Mouse (Mus musculus): ENCODE data around the gene Dusp3. TPM values are rescaled to one million over a fixed set of nuclear protein-coding genes. Genes with fewer than 3 reads are reported as not detected.
A peak's percentile ranks its signal among the peaks of the same experiment; 100 is the strongest.

The Dusp3 gene
- total RNA-seq, 2 experiments from 2014 or later: 149 to 155 TPM

- no peak for TF ChIP-seq CTCF (conservative IDR thresholded peaks at IDR 0.05)
- peak overlapping the region; percentile 92 for H3K27ac ChIP-seq
- H3K4me3 ChIP-seq: peak overlapping the region; percentile 81
- no peak for DNase-seq (ENCODE audit: low spot score in 2 of 2)
Observed at GRCm38 (mm10) chr11:102025991-102026660, 39.3 kb upstream of the Dusp3 start.

DNA sequence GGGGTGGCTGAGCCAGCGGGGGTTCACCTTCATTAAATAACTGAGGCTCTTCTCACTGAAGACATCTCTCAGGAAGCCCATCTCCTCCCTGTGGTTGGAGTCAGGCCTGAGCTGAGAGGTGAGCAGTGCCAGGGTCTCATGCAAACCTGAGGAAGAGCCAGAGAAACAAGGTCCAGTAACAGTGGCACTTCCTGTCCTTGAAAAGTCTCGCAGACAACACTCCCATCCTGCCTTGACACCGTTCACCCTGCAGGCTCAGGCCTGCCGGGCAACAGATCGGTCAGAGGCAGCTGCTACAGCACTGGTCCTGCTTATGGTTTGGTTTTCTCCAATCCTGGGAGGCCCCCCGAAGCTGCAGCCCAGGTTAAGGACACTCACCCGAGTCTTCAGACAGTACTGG, 38.5 kb upstream of the Dusp3 start:
- TF ChIP-seq CTCF (conservative IDR thresholded peaks at IDR 0.05): no peak
- DNase-seq (ENCODE audit: low spot score in 2 of 2): no peak
- H3K27ac ChIP-seq: peak overlapping the region; percentile 92
- peak overlapping the region; percentile 81 for H3K4me3 ChIP-seq

- Histone ChIP-seq H3K4me3 (peak overlapping the region; percentile 81), H3K27ac (peak overlapping the region; percentile 92; the same call in 1 of the 2 replicates)
- no peak for DNase-seq (ENCODE audit: low spot score in 2 of 2)
- TF ChIP-seq CTCF (conservative IDR thresholded peaks at IDR 0.05): no peak
Observed at GRCm38 (mm10) chr11:102024875-102025274, 38.1 kb upstream of the Dusp3 start.

DNA sequence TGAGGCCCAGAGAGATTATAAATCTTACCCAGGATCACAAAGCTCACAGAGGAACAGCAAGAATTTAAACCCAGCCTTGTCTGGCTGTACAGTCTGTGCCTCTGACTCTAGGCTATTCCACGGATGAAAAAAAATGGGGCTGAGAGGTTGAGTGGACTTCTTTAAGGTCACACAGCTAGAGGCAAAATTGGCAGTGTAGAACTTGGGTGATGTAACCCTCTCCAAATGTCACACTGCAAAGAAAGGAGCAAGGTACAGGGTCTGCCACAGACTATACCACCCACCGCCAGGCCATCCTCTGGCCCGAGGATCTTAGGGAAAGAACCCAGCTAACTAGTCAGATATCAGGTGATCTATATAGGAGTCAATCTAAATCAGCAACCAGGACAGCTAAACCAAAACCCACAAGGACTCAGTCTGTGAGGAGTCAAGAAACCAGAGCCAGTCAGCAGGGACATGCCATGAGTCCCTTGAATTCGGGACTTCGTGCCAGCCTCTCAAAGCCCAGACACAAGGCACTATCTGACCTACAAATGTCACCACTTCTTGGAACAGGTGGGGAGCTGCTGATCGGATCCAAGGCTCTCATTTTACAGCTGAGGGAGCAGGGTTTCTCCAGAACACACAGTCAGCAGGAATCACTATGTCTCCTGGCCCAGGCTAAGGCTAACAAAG, 37.4 kb upstream of the Dusp3 start:
- TF ChIP-seq CTCF (conservative IDR thresholded peaks at IDR 0.05): no peak
- H3K4me3 ChIP-seq: no peak overlapping the region
- no peak for DNase-seq (ENCODE audit: low spot score in 2 of 2)
- peak overlapping the region; percentile 48; the same call in 1 of the 2 replicates for H3K27ac ChIP-seq

DNA sequence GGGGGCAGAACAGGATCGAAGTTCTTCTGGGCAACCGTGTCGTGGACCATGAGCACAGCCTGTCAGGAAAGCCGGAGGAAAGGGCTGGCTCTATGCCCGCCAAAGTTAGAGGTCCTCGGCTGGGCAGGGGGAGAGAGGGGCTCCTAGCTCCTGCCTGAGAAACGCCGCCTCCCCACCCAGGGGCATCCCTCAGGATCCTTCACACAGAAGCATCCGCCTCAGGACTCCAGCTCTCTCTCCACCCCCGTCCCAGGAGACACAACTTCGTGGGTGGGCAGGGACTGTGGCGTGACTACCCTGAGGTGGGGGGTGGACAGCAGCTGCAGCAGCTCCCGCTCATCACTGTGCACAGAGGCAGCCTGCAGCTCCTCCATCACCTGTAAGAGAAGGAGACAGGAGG, 36.6 kb upstream of the Dusp3 start:
- peak overlapping the region; percentile 48; the same call in 1 of the 2 replicates for H3K27ac ChIP-seq
- TF ChIP-seq CTCF (conservative IDR thresholded peaks at IDR 0.05): no peak
- no peak for DNase-seq (ENCODE audit: low spot score in 2 of 2)
- no peak overlapping the region for H3K4me3 ChIP-seq

- TF ChIP-seq CTCF (conservative IDR thresholded peaks at IDR 0.05): no peak
Observed at GRCm38 (mm10) chr11:102021196-102021595, 34.4 kb upstream of the Dusp3 start.

GRCm38 (mm10) chr11:102019736-102020135, 32.9 kb upstream of the Dusp3 start:
- no peak for TF ChIP-seq CTCF (conservative IDR thresholded peaks at IDR 0.05)
- peak overlapping the region; percentile 39; the same call in 1 of the 2 replicates for H3K27ac ChIP-seq
- DNase-seq (ENCODE audit: low spot score in 2 of 2): no peak
- H3K4me3 ChIP-seq: no peak overlapping the region

More at GRCm38 (mm10) chr11:102021196-102021595, 34.4 kb upstream of the Dusp3 start:
- DNase-seq (ENCODE audit: low spot score in 2 of 2): no peak
- H3K27ac ChIP-seq: peak overlapping the region; percentile 53; the same call in 1 of the 2 replicates
- H3K4me3 ChIP-seq: no peak overlapping the region

- TF ChIP-seq CTCF (conservative IDR thresholded peaks at IDR 0.05): no peak
- Histone ChIP-seq H3K27ac (peak overlapping the region; percentile 23; the same call in 1 of the 2 replicates), H3K4me3 (no peak overlapping the region)
- no peak for DNase-seq (ENCODE audit: low spot score in 2 of 2)
Observed at GRCm38 (mm10) chr11:102016136-102016535, 29.3 kb upstream of the Dusp3 start.

DNA sequence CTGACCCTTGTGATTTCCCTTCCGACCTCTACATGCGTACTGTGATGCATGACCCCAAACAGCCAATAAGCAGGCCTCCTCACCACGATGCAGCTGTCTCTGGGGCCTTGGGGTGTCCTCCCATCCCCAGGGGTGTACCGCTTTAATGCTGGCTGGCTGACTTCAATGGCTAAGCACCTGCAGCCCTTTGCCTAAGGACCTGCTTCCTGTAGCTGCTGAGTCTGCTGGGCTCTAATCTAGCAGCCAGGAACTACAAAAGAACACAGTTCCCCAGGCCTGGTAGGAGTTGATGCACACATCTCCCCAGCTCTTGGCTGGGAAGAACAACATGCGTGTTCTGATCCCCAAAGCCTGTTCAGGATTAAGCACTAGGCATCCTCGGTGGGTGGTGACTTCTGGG, 28.7 kb upstream of the Dusp3 start:
- no peak for TF ChIP-seq CTCF (conservative IDR thresholded peaks at IDR 0.05)
- peak overlapping the region; percentile 70 for H3K27ac ChIP-seq

DNA sequence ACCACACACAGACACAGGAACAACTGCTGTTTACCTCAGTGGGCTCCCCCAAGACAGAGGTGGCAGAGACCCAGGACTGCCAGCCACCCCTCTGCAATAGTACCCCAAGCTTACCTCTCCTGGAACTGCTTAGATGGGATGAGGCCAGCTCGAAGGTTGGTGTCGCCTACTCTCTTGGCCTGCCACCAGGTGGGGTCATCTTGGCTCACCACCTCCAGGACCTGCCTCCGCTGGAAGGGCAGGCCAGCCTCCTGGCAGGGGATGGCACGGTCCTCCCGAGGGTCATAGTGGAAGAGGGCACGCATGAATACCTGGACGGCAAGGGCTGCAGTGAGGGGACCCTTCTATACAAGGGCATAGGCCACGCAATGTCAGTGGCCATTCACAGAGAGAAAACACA, 26.4 kb upstream of the Dusp3 start:
- Histone ChIP-seq H3K4me3 (no peak overlapping the region), H3K27ac (no peak overlapping the region)
- DNase-seq (ENCODE audit: low spot score in 2 of 2): no peak
- no peak for TF ChIP-seq CTCF (conservative IDR thresholded peaks at IDR 0.05)

More for the DNA sequence above, 28.7 kb upstream of the Dusp3 start:
- no peak for DNase-seq (ENCODE audit: low spot score in 2 of 2)
- H3K4me3 ChIP-seq: no peak overlapping the region

GRCm38 (mm10) chr11:102011510-102011909, 24.7 kb upstream of the Dusp3 start:
- Histone ChIP-seq H3K4me3 (no peak overlapping the region), H3K27ac (no peak overlapping the region)
- DNase-seq (ENCODE audit: low spot score in 2 of 2): no peak
- no peak for TF ChIP-seq CTCF (conservative IDR thresholded peaks at IDR 0.05)

DNA sequence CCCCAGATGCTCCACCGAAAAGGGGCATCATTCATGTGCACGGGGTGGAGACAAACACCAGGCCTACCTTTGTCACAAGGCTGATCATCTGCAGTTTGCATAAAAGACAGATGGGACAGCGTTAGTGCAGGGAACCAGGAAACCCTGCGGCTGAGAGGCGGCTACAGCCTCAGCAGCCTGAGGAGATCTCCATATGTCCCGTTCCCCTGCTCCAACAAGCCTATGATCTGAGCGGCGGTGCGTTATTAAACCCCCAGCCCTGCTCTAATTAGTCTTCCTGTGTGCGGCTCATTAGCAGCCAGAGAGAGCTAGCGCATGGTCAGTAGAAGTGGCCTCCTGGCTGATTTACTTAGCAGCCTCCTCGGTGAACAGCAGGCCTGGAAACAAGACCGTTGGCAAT, 23.3 kb upstream of the Dusp3 start:
- DNase-seq (ENCODE audit: low spot score in 2 of 2): peak; percentile 30 to 45
- H3K27ac ChIP-seq: peak overlapping the region; percentile 77
- no peak overlapping the region for H3K4me3 ChIP-seq
- no peak for TF ChIP-seq CTCF (conservative IDR thresholded peaks at IDR 0.05)

- Histone ChIP-seq H3K4me3 (no peak overlapping the region), H3K27ac (peak overlapping the region; percentile 77; the same call in 1 of the 2 replicates)
- no peak for DNase-seq (ENCODE audit: low spot score in 2 of 2)
- TF ChIP-seq CTCF (conservative IDR thresholded peaks at IDR 0.05): no peak
Observed at GRCm38 (mm10) chr11:102008954-102009637, 22.3 kb upstream of the Dusp3 start.

Measured in layer of hippocampus, adult 2 months (tissue).